Mouse (Mus musculus): ENCODE results near the gene Ndufb8.

DNA sequence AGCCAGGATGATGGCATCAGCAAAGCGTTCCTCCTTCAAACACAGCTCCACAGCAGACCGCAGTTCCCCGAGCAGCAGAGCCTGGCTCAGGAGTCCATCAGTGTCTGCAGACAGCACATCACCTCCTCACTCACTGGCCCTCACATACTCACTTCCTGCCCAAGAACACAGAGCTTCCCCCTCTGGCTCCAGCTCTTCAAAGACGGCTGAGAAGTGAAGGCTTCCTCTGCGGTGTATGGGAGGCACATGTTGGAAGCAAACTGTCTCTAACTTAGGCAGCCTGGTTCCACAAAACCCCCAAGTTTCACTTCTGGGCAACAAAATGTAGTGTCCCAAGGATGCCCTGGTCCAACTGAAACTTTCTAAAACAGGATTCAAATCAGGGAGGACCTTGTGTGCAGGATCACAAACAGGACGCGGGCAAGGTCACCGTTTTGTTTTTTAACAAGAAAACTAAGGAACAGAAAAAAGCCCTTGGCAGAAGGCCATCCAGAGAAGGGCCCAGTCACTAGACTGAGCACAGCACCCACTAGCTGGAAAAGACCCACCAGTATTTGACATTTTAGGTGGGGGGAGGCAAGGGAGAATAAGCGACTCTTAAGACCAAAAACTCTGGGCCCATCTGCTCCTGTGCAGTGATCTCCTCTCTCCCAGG, 29.6 kb downstream of the Ndufb8 start:
- TF ChIP-seq CTCF (IDR thresholded peaks at IDR 0.05; ENCODE audit: borderline replicate concordance, insufficient read depth, low read length) (no peak), POLR2A (IDR thresholded peaks at IDR 0.05; ENCODE audit: low read depth, low read length) (no peak)
